Mouse (Mus musculus) adrenal gland, adult (tissue): ENCODE measurements around the gene Mob3b.

ENCODE experiments used
- DNase-seq, 2 experiments: peaks; one replicate each; pipeline ENCODE4 v3.0.0; 2022 to 2023; ENCODE audit warnings: low spot score in 1 of 2; ENCODE audit not compliant: inconsistent age in 2 of 2

Mob3b gene

GRCm38 (mm10) chr4:35068739-35069138, 88.5 kb downstream of the Mob3b start:
- DNase-seq = peak in 1 of 2 experiments; percentile 68

DNA sequence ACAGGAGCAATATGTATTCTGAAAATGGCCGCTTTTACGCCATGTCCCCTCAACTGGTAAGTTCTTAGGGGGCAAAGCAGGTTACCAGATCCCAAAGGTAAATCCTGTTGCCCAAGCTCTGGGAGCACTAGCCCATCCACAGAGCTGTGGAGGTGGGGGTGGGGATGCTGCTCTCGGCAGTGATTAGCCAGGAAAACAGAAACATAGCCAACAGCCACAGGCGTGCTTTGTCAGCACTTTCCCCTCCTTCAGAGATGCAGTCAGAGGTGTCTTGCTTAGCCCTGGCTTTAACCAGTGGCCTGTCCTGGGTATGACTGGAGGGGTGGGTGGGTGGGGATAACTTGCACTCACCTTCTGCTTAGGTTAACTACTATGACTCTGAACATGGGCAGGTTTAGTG, 91.1 kb downstream of the Mob3b start:
- DNase-seq = no peak

DNA sequence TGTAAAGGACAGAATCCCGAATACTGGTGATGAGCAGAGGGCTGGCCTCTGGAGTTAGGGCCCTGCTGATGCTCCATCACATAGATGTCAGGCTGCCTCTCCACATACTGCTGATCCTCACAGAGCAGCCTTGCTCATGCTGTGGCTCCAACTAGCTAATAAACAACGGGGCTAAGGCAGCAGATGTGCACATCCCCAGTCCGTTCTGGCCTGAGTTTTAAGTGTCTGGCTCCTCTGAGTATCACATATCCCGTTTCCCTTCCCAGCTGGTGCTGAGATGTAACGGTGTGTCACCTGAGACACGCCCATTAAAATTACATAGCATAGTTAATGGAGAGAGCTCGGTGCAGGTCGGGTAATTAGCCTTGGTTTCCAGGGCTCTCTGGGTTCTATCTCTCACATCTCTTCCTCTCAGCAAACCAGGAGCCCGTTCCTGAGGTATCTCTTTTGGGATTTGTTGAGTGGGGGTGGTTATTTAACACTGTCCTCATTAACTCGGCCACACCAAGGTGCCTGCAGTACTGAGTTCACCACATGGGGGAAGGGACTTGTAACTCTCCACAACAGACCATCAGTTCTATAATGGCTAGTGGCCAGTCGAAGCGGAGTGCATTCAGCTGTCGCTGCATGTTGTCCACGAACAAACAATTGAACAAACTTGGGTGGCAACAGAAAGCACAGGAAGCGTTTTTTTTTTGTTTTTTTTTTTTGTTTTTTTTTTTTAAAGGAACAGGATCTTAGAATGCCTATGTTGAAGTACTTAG, 92.0 kb downstream of the Mob3b start:
- DNase-seq = no peak

GRCm38 (mm10) chr4:35063146-35063719, 94.1 kb downstream of the Mob3b start:
- no peak for DNase-seq

- no peak for DNase-seq
These were observed 96.3 kb downstream of the Mob3b start for GRCm38 (mm10) chr4:35060964-35061363.

DNA sequence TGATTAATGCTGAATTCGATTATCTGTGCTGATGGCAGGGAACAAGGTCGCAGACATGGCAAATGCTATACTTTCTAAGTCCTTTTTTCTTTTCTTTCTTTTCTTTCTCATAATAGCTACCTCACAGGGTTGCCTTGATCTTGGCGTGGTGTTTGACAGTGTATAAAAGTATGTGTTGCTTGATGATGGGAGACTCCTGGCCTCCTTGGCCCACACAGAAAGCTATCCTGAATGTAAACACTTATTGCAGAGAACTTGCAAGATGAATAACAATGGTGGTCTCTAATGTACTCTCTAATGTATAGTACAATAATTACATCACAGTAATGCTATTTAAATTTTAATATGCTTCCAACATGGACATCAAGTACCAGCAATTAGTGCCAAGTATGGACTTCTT, 96.9 kb downstream of the Mob3b start:
- DNase-seq = no peak

- no peak for DNase-seq
These were observed 102.9 kb downstream of the Mob3b start for GRCm38 (mm10) chr4:35054362-35054761.

GRCm38 (mm10) chr4:35052174-35052942, 104.9 kb downstream of the Mob3b start:
- no peak for DNase-seq

DNA sequence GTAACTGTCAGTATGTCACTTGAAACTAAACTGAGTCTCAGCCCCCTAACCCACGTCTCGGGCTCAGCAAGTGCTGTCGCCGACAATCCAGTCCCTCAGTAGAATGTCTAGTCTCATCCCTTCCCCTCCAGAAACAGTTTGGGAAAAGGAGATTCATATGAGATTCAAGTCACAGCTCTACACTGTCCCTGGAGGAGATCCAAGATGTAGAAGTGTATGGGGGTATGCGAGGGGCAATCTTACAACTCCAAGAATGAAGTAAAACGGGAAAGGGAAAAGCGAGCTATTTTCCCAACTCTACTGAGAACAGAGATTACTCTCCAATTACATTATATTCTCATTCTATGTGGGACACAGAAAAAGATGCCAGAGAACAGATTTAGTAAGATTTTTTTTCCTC, 106.1 kb downstream of the Mob3b start:
- DNase-seq = no peak

DNA sequence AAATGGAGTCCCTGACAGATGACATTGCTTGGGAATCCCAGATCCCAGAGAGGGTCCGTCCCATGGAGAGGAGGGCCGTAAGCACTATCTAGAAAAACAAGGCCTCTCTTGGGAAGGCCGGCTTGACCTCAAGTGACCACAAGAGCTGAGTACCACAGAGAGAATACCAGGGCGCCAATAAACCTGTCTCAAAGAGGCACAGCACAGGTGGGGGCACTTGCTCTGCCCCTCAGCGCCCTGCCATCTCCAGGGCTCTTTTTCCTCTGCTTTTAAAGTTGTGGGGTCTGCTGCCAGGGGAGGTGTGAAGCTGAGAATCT, 107.6 kb downstream of the Mob3b start:
- DNase-seq = no peak

GRCm38 (mm10) chr4:35049036-35049741, 108.1 kb downstream of the Mob3b start:
- DNase-seq = no peak

DNA sequence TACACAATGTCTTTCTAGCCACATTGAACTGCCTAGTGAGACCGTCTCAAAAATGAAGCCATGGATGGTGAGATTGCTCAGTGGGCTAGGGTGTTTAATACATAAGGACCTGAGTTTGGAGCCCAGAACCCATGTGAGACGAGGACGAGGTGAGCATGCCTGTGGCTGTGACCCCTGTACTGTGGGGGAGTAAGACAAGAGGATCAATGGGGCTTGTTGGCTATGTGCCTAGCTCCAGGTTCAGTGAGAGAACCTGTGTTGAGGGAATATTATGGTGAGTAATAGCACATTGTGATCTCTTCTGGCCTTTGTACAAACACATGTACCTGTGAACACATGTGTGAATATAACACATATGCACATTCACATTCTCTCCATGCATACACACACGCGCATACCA, 116.4 kb downstream of the Mob3b start:
- no peak for DNase-seq

DNA sequence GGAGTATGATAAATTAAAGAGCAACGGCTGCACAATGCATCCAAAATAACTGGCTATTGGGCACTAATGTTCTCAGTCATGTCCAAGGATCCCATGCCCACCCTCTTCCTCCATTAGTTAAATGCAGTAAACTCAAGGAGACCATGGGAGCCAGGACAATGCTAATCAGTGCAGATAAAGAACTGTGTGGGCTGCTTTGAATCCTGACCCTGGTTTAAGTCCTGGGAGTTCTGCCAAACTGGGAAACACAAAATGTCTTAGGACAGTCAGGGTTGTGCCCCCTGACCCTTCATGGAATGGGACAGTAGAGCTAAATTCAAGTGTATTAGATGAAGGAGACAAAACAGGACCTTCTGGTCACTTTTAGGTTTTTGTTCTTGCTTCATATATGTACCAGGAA, 117.0 kb downstream of the Mob3b start:
- DNase-seq = peak in 1 of 2 experiments; percentile 39

DNA sequence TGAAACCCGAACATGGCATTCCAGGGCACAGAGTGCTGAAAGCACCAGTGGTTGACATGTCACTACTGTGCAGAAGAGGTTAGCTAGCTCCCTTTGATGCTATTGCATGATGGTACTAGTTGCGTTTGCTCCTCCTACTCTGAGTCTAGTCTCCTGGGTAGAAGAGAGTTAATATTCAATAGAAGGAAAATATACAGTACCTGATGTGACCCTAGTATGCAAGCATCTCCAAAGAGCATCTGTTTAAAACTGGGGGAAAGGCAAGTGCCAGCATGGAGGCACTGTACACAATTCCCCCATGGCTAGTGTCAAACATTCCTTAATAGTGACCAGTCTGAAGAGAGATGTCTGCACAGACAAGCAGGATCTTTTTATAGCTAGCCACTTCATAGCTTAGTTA, 119.5 kb downstream of the Mob3b start:
- DNase-seq = no peak

DNA sequence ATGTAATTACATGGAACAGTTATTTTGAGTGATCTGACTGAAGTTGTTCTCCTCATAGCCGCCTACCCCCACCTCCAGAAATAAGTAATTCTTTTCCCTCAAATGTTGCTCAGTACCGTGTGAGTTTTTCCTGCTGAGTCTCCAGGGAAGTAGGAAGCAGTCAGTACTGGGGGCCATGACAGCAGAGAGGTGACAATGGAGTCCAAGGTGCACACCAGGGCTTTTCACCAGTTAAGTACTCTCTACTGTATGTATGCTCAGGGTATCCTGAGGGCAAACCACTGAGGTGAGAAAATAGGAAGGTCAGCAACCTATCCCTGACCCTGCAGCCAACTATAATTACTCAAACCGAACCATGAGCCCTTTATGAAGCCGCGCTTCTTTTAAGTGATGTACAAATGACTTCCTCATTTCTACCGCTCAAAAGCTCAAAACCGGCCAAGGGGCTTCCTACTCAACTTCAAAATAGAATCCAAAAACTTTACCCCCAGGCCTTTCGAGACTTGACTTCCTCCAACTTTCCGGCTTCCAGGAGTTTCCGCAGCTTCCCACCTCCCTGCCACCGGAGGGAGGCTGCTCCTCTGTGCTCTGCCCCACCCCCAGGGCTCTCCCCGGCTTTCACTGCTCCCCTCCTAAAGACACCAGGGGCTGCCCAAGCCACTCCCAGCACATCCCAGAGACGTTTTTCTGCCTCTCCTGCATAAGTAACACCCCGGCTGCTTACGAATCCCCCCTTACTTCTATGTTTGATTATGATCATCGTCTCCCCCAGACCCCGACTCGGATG, 122.6 kb downstream of the Mob3b start:
- DNase-seq = no peak

GRCm38 (mm10) chr4:35032758-35033157, 124.5 kb downstream of the Mob3b start:
- no peak for DNase-seq

DNA sequence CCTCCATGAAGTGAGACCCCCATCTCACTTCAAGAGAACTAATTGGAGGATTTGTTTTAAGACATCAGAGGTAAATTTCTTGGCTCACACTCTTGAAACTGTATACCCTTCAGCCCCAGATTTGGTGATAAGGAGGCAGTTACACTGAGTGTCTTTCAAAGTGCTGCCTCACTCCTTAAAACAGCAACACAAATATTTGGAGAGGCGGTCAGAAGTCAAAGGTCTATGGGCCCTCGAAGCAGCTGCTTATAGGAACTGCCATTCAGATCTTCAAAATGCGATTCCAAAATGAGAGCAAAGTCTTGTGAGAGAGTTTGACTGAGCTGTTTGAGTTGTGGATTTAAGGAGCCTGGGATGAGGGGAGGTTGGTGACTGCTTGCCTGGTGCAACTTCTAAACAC, 125.7 kb downstream of the Mob3b start:
- no peak for DNase-seq

GRCm38 (mm10) chr4:35031141-35031540, 126.1 kb downstream of the Mob3b start:
- DNase-seq = peak; percentile 33 to 70

DNA sequence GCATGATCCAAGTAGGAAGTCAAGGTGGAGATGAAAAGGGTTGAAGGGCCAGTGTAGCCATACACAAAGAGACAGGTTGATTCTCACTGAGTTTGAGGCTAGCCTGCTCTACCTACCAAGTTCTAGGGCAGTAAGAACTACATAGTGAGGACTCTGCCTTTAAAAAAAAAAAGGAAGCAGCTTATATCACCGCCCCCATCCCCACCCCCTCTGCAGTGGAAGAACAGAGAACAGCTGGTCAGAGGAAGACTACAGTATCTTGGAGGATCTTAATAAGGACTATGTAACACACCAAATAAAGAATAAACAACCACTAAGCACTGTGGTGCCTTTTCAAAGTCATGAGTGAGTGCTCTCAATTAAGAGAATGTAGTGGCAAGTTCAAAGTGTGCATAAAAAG, 138.9 kb downstream of the Mob3b start:
- DNase-seq = no peak

- peak in 1 of 2 experiments; percentile 86 for DNase-seq
These were observed 144.6 kb downstream of the Mob3b start for GRCm38 (mm10) chr4:35012401-35013307.
